Mouse (Mus musculus) midbrain, postnatal 0 days (tissue): ENCODE data around the gene Ipmk. TPM values are rescaled to one million over a fixed set of nuclear protein-coding genes. Genes with fewer than 3 reads are reported as not detected.
"Not testable (repeated sequence)": the region's sequence is repeated elsewhere in the genome, so short reads cannot be mapped to it uniquely, and the experiment has no call there.

Source experiments
- ATAC-seq: fragments of 200-750 bp; cut with Nextera tagmentation; 2 replicates; pipeline ENCODE4 v1.8.0; 2017; ENCODE audit warnings: moderate number of reproducible peaks, mild to moderate bottlenecking, moderate TSS enrichment, moderate library complexity; ENCODE audit not compliant: low FRiP score
- DNase-seq: peaks from one replicate; pipeline ENCODE4 v3.0.0-alpha.2; 2015; ENCODE audit warnings: low spot score
- H3K27ac ChIP-seq: fragments of 300-500 bp; sonication (generic); 2 replicates; pipeline ENCODE4 v1.5.1; 2014; ENCODE audit warnings: low read depth, mild to moderate bottlenecking, low read length, mixed read lengths
- H3K27me3 ChIP-seq: fragments of 300-500 bp; sonication (generic); 2 replicates; pipeline ENCODE4 v1.6.1; 2014; ENCODE audit warnings: low read length, control low read depth, mixed read lengths; ENCODE audit not compliant: insufficient read depth
- H3K36me3 ChIP-seq: fragments of 300-500 bp; sonication (generic); 2 replicates; pipeline ENCODE4 v1.6.1; 2014; ENCODE audit warnings: low read length, control low read depth, mixed read lengths; ENCODE audit not compliant: insufficient read depth
- H3K4me1 ChIP-seq: fragments of 300-500 bp; sonication (generic); 2 replicates; pipeline ENCODE4 v1.6.1; 2014; ENCODE audit warnings: mild to moderate bottlenecking, control low read depth, antibody characterized with exemption, low read length, mixed read lengths; ENCODE audit not compliant: insufficient read depth
- H3K4me2 ChIP-seq: fragments of 300-500 bp; sonication (generic); 2 replicates; pipeline ENCODE4 v1.6.1; 2014; ENCODE audit warnings: low read depth, mild to moderate bottlenecking, low read length, mixed read lengths; ENCODE audit not compliant: poor library complexity, severe bottlenecking
- H3K4me3 ChIP-seq: fragments of 300-500 bp; sonication (generic); 2 replicates; pipeline ENCODE4 v1.5.1; 2014; ENCODE audit warnings: low read depth, mild to moderate bottlenecking, low read length, moderate library complexity
- H3K9ac ChIP-seq: fragments of 300-500 bp; sonication (generic); replicated peaks from 2 replicates; pipeline ENCODE4 v1.6.1; 2014; ENCODE audit warnings: mild to moderate bottlenecking, low read length, moderate library complexity, mixed read lengths; ENCODE audit not compliant: poor library complexity, severe bottlenecking
- H3K9me3 ChIP-seq: fragments of 300-500 bp; sonication (generic); 2 replicates; pipeline ENCODE4 v1.6.1; 2016; ENCODE audit warnings: low read length, control low read depth
- CTCF ChIP-seq: IDR thresholded peaks from 2 replicates; pipeline ENCODE4 v1.5.1; 2016; ENCODE audit warnings: antibody characterized with exemption, mild to moderate bottlenecking
- WGBS: fragments of 180-500 bp; shearing (Covaris S2); extraction: QIAGEN DNeasy Blood & Tissue Kit; methylation state at CpG from one replicate; pipeline ENCODE4 v1.1.7; 2014; 5-methylcytosine and 5-hydroxymethylcytosine counted together
- polyA plus RNA-seq: library from polyadenylated mRNA; unstranded; fragments of >200 nt; fragmentation: Nextera tagmentation; extraction: Ambion mirVana; gene quantifications from 2 replicates; pipeline ENCODE4 v1.2.1, GENCODE M21; 2015
- total RNA-seq: library from RNA; depleted of rRNA; stranded (reverse); fragments of >200 nt; gene quantifications from 2 replicates; pipeline ENCODE4 v1.2.3, GENCODE M21; 2014

Gene Ipmk
- total and polyA plus RNA-seq, 2 experiments from 2014 or later = 14.6 to 21.7 TPM

DNA sequence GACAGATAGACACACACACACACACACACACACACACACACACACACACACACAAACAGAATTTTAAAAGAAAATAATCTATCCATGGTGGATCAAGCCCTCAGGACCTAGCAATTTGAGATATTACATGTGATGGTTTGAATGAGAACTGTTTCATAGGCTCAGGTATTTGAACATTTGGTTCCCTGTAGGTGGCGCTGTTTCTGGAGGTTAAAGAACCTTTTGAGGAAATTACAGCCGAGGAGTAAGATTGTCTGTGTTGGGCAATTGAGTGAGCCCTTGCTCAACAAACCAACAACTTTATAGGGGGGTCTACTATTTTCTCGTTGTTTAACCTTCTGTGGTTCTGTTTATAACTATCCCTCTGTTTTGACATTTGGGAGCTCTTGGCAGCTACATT, 107.8 kb downstream of the Ipmk start:
- no peak overlapping the region for H3K27ac ChIP-seq
- H3K4me1 ChIP-seq = no peaks in the 10 kb centered on the region
- DNase-seq (no peak), ATAC-seq (no peak)
- H3K27me3 ChIP-seq = no peaks in the 10 kb centered on the region
- WGBS = 76% methylated on average over 3 of the region's 3 CpGs
- no peaks in the 10 kb centered on the region for H3K9me3 ChIP-seq
- no peak overlapping the region for H3K4me3 ChIP-seq
- no peak overlapping the region for H3K4me2 ChIP-seq
- TF ChIP-seq CTCF = peak; percentile 19; the same call in 1 of the 2 replicates
- H3K36me3 ChIP-seq = no peaks in the 10 kb centered on the region
- H3K9ac ChIP-seq = no peak overlapping the region

DNA sequence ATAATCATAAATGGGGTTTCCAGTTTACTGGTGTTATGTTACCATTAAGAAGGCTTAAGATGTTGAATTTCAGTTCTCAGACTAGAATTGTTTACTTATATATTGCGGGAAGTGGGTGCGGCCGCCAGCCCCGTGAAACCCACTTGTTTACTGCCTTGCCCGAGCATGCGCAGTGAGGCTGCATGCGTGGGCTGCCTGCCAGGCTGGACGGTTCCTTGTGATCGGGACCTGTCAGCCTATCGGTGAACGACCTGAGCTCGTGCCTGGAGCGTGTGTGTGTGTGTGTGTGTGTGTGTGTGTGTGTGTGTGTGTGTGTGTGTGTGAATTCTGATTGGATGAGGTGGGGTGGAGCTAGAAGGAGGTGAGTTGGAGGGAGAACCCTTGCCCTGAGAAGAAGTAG, 114.8 kb downstream of the Ipmk start:
- not testable (repeated sequence) for H3K9ac ChIP-seq, H3K27me3 ChIP-seq, H3K4me2 ChIP-seq, ATAC-seq, DNase-seq, H3K27ac ChIP-seq, H3K9me3 ChIP-seq, H3K4me1 ChIP-seq, H3K36me3 ChIP-seq, H3K4me3 ChIP-seq
- 95% methylated on average over 13 of the region's 13 CpGs for WGBS

- no peak for ATAC-seq
- 96% methylated on average over 6 of the region's 6 CpGs for WGBS
- Histone ChIP-seq H3K9me3 (no peaks in the 10 kb centered on the region), H3K27ac (no peak overlapping the region), H3K4me2 (no peak overlapping the region), H3K27me3 (no peaks in the 10 kb centered on the region), H3K4me1 (no peaks in the 10 kb centered on the region), H3K9ac (no peak overlapping the region), H3K4me3 (no peak overlapping the region), H3K36me3 (no peaks in the 10 kb centered on the region)
- no peak for DNase-seq
- TF ChIP-seq CTCF = no peak
Observed at GRCm38 (mm10) chr10:71464417-71464816, 116.9 kb downstream of the Ipmk start.

DNA sequence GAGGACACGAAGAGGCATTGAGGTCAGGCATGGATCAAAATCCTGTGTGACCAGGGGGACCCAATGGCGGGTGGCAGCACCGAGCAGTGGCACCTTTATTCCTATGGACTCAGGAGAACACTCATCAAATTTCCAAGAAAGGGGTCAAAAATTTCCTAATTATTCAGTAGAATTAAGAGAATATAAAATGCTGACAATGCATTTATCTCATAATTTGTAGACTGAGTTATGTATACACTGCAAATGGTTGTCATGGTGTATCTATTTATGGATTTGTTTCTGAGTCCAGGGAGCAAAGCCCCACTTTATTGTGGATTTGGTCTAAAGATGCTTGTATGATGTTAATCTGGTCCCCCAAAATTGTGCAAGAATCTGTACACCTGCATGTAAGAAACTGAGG, 120.8 kb downstream of the Ipmk start:
- Histone ChIP-seq H3K4me2 (no peak overlapping the region), H3K9ac (no peak overlapping the region), H3K36me3 (no peaks in the 10 kb centered on the region), H3K4me3 (no peak overlapping the region), H3K27ac (no peak overlapping the region), H3K9me3 (no peaks in the 10 kb centered on the region), H3K27me3 (no peaks in the 10 kb centered on the region), H3K4me1 (no peaks in the 10 kb centered on the region)
- ATAC-seq = no peak
- no peak for DNase-seq
- no peak for TF ChIP-seq CTCF
- 94% methylated on average over 3 of the region's 3 CpGs for WGBS

DNA sequence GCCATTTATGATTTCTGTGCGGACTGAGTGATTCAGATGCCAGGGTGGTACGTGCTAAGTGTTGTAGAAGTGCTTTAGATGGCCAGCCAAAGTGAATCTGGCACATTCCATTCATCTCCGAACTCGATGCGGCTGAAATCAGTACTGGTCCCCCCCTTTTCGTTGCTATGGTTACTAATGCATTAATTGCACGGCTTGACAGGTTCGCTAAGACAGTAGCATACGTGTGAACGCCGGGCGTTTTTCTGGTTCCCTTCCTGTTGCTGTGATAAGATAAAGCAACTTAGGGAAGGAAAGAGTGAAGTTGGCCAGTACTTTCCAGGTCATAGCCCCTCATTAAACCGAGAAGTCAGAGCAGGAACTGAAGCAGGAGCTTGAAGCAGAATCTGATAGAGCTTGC, 122.2 kb downstream of the Ipmk start:
- Histone ChIP-seq H3K27me3 (no peaks in the 10 kb centered on the region), H3K4me2 (no peak overlapping the region), H3K36me3 (no peaks in the 10 kb centered on the region), H3K9me3 (no peaks in the 10 kb centered on the region), H3K9ac (no peak overlapping the region), H3K27ac (no peak overlapping the region), H3K4me3 (no peak overlapping the region), H3K4me1 (no peaks in the 10 kb centered on the region)
- DNase-seq = peak; percentile 65
- no peak for ATAC-seq
- 53% methylated on average over 13 of the region's 13 CpGs for WGBS
- no peak for TF ChIP-seq CTCF

DNA sequence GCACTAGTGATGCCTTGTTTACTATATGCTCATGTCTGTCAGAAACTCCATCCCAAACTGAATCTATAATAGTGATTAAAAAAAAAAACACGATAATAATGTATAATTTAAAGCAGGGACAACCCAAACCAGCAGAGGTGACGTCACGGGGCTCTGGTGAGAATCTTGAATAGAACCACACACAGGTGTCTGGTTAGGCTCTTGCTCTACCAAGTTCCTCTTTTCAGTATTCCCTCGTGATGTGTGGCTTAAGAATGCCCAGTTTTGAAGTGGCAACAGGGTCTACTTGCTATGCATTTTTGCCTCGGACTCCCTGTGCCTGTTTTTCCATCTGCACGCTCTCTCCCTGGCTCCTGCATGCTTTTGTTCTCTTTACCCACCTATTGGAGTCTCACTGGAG, 124.5 kb downstream of the Ipmk start:
- Histone ChIP-seq H3K9me3 (no peaks in the 10 kb centered on the region), H3K36me3 (no peaks in the 10 kb centered on the region), H3K9ac (no peak overlapping the region), H3K4me1 (no peaks in the 10 kb centered on the region), H3K27ac (no peak overlapping the region), H3K4me2 (no peak overlapping the region), H3K27me3 (no peaks in the 10 kb centered on the region), H3K4me3 (no peak overlapping the region)
- TF ChIP-seq CTCF = no peak
- ATAC-seq (no peak), DNase-seq (no peak)
- 90% methylated on average over 6 of the region's 6 CpGs for WGBS

DNA sequence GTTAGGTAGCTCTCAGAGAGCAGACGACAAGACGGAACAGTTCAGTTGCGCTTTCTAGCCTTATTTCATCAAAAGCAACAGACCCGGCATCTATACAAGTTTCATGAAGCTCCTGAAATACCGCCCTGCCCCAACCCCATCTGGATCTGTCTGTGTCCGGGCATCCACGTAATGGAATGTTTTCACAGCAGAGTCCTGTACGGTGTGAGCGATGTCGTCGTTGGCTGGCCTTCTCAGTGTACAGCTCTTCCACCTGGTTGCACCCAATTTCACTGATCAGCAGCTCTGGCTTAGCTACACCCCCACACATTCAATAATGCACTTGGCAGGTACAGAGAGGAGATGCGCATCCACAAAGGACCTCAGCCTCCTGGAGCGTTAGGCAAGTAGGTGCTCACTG, 126.0 kb downstream of the Ipmk start:
- peak; percentile 11 for DNase-seq
- WGBS = 82% methylated on average over 13 of the region's 13 CpGs
- no peaks in the 10 kb centered on the region for H3K9me3 ChIP-seq

More for the DNA sequence above, 126.0 kb downstream of the Ipmk start:
- ATAC-seq = no peak
- Histone ChIP-seq H3K27ac (no peak overlapping the region), H3K4me3 (no peak overlapping the region), H3K27me3 (no peaks in the 10 kb centered on the region), H3K9ac (no peak overlapping the region), H3K4me1 (no peaks in the 10 kb centered on the region; the same call in 1 of the 2 replicates), H3K36me3 (no peaks in the 10 kb centered on the region), H3K4me2 (no peak overlapping the region)
- TF ChIP-seq CTCF = no peak
